Mouse (Mus musculus): Measurements from ENCODE around the gene Cd5l. TPM values are rescaled to one million over a fixed set of nuclear protein-coding genes. Genes with fewer than 3 reads are reported as not detected.
"Not testable (repeated sequence)": the region's sequence is repeated elsewhere in the genome, so short reads cannot be mapped to it uniquely, and the experiment has no call there.

Cd5l gene
- 2.4 and 6.0 TPM in 2 replicates for total RNA-seq (2021)
- long read RNA-seq, experiment 1: 0 reads
- long read RNA-seq, experiment 2, transcript Cd5l-201 (6 exons, 2,036 nt): major isoform, 6 of 7 reads
- long read RNA-seq, experiment 2, partial matches to known transcripts: 1 of 7 reads
- long read RNA-seq, experiment 2, other reads (novel, unspliced or antisense): 0 of 7 reads

DNA sequence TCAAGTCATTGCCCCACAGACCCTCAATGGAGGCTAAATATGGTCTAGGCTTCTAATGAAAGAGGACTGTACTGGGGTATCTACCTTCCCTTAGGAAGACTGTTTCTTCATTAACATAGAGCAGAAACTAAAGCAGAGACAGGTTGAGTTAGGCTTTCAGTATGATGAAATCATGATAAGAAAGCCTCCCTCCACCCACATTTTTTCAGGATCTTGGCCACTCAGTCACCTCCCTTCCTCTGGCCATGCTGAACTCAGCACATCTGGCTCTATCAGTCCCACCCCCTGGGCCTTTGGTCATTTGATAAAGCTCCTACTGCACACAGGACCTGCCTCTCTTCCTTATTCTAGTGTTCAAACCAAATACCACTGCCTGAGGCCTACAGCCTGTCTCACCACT, at the start of gene Cd5l:
Gene Cd5l (plus strand): TSS at position 301 of the 400 bp plus-strand sequence.
- DNase-seq: no peak

- no peak for DNase-seq
Measured at GRCm38 (mm10) chr3:87309922-87310321, 47.8 kb upstream of the Cd5l start.

DNA sequence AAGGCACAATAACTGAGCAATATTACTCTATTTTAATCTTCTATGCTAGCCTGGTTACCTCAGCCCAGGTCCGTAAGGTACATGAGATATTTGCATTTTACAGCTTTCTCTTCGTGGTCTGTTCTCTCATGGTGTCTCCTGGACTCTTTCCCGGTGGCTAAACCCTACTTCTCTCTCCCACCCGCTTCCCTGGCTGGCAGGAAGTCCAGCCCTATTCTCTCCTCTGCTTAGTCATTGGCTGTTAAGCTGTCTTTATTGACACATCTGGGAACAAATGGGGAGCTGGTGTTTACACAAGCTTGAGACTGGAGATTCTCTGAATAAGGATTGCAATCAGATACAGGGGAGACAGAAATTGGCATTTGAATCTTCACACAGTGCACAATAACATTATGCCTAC, 35.1 kb upstream of the Cd5l start:
- DNase-seq: no peak

GRCm38 (mm10) chr3:87323778-87324177, 33.9 kb upstream of the Cd5l start:
- peak; percentile 10 for DNase-seq

DNA sequence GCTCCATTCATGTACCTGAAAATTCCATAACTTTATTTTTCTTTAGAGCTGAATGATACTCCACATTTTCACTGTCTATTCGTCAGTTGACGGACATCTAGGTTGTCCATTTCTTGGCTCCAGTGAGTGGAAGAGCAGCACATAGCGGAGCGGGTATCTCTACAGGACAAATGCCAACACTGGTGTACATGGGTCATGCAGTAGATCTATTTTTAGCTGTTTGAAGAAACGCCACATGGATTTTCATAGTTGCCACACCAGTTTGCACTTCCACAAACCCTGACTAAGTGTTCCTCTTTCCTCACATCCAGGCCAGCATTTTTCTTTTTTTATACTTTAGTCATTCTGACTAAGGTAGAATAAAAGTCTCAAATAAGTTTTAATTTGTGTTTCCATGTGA, 19.8 kb upstream of the Cd5l start:
- DNase-seq: no peak

- not testable (repeated sequence) for DNase-seq
Measured at GRCm38 (mm10) chr3:87350992-87351391, 6.7 kb upstream of the Cd5l start.

GRCm38 (mm10) chr3:87359215-87359614, 1.5 kb downstream of the Cd5l start:
- DNase-seq: no peak

DNA sequence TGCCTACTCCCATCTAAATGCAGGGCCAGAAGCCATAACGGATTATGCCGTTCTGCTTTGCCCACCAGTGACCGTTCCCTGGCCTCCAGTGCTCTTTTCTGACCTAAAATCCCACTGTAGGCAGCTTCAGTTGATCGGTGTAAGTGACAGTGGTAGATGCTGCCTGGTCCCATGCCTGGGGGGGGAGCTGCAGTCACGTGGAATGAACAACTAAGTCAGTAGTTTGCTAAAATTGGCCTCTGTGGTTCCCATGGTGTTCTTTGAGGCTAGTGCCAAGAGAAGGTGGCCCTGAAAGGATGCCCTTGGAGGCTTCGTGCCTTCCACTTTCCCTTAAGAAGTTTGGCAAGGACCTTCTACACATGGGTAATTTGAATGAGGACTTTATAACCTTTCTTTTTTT, 2.8 kb downstream of the Cd5l start:
- no peak for DNase-seq

DNA sequence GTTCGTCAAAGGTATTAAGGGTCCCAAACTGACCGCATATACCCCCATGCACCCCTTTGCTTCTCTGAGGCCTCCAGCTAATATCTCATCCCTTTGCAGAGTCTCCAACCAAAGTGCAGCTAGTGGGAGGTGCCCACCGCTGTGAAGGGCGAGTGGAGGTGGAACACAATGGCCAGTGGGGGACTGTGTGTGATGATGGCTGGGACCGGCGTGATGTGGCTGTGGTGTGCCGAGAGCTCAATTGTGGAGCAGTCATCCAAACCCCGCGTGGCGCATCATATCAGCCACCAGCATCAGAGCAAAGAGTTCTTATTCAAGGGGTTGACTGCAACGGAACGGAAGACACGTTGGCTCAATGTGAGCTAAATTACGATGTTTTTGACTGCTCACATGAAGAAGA, 8.0 kb downstream of the Cd5l start:
- DNase-seq: no peak

GRCm38 (mm10) chr3:87367511-87367910, 9.8 kb downstream of the Cd5l start:
- DNase-seq: no peak

GRCm38 (mm10) chr3:87369181-87369580, 11.5 kb downstream of the Cd5l start:
- DNase-seq: no peak

DNA sequence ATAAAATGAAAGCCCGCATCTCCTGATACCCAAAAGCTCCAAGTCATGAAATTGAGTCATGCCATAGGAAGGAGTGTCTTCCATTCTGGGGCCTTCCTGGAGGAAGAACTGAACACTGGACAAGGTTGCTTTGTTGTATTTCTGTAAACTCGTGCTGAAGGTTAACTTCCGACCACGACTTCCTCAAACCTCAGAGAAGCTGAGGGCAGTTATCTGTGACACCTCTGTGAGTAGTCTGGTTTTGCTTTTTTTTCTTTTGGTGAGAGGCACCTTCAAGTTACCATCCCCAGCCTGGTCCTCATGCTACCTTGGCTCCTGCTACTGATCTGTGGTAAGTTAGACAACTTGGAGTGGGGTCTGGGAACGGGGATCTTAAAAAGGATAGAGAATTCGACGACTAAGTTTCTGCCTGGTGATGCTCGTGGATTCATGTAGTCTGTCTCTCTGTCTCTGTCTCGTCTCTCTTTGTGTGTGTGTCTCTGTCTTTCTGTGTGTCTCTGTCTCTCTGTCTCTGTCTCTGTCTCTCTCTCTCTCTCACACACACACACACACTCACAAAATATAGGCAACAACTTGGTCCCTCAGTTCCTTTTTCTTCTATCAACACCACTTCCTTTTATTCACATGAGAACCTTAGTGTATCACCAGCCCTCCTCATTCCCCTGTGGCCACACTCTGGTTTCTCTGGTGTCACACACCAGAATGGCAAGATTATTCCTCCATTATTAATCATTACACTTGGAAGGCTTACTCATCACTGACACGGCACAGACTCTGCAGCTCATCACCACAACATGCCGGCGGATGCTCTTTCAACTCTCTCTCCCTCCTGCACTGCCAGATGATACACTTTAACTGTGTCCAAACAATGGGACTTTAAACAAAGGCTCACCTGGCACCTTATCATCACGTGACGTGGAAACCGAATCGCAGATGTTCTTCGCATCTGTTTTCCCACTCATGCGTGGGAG, 18.8 kb downstream of the Cd5l start, which contains the start of gene Fcrl1:
Gene Fcrl1 (plus strand): TSS at position 193 of the 971 bp plus-strand sequence.
- no peak for DNase-seq

GRCm38 (mm10) chr3:87377228-87377627, 19.5 kb downstream of the Cd5l start:
- DNase-seq: no peak

DNA sequence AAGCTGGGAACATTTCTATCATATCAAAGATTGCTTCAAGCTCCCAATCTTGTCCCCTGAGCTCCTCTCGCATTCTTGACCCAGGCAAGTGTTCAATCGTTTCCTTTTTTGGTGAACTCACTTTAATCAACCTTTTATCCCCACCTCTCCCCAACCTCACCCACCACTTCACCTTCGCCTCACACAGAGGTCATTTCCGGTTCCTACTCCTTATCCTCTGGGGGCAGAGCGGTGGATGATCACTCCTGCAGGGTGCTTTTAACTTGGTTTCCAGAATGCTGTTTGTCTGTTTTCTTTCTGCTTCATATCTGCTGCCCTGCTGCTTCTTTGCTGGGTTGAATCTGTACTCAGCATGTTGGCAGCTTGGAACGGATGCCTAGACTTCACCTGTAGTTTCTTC, 20.0 kb downstream of the Cd5l start:
- no peak for DNase-seq

DNA sequence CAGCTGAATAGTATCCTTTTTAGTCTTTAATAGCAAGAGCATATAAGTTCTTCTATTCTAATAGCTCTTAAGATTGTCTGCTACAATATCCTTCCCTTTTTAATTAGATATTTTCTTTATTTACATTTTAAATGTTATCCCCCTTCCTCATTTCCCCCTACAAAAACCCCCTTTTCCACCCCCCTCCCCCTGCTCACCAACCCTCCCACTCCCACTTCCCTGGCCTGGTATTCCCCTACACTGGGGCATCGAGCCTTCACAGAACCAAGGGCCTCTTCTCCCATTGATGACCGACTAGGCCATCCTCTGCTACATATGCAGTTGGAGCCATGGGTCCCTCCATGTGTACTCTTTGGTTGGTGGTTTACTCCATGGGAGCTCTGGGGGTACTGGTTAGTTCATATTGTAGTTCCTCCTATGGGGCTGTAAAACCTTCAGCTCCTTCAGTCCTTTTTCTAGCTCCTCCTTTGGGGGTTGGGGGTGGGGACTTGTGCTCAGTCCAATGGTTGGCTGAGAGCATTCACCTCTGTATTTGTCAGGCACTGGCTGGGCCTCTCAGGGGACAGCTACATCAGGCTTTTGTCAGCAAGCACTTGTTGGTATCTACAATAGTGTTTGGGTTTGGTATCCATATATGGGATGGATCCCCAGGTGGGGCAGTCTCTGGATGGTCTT, 22.1 kb downstream of the Cd5l start:
- peak; percentile 29 for DNase-seq

GRCm38 (mm10) chr3:87381806-87382712, 24.4 kb downstream of the Cd5l start:
- DNase-seq: no peak

GRCm38 (mm10) chr3:87383308-87383707, 25.6 kb downstream of the Cd5l start:
- no peak for DNase-seq

DNA sequence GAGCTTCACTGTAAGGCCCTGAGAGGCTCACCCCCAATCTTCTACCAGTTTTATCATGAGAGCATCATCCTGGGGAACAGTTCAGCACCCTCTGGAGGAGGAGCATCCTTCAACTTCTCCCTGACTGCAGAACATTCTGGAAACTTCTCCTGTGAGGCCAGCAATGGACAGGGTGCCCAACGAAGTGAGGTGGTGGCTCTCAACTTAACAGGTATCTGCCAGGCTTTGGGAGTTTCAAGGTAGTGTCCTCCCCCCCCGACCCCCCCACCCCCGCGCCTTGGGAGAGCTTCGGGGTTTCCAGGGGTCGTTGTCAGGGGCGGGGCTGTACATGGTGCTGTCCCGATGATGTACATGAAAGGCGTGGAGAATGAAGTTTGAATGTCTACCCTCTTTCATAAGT, 27.4 kb downstream of the Cd5l start:
- DNase-seq: no peak

GRCm38 (mm10) chr3:87390935-87391334, 33.3 kb downstream of the Cd5l start:
- no peak for DNase-seq

DNA sequence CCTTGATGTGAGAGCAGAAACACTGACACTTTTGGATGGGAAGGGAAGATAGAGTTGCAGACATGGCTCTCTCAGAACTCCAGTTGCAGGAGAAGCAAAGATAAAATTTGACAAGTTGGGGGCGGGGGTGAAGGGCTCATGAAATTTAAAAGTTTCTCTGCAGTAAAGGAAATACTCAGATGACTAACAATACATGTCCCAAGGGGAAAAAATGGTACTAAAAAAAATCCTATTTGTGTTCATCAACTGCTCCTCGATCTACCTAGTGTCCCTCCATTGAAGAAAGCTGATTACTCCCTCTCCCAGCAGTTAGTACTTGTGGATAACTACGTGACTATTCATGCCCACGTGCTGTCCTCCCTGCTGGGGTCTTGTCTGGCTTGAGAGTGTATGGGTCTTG, 41.1 kb downstream of the Cd5l start:
- DNase-seq: no peak

DNA sequence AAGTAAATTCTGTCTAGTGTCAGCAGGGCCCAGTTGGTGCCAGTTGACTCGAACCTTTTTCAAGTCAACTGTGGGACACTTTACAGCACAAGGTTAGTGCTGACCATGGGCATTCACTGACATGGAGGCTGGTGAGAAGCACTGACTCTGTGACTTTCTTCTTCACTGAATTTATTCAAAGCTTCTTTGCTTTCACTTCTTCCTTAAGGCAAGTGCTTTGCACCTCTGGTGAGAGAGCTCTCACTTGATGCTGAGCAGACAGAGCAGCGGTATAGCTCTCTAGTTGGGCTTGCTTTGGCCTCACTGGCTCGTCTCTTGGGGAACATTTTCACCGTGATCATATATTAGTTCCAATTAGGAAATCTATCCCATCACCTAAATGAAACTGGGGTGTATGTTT, 42.2 kb downstream of the Cd5l start:
- no peak for DNase-seq

DNA sequence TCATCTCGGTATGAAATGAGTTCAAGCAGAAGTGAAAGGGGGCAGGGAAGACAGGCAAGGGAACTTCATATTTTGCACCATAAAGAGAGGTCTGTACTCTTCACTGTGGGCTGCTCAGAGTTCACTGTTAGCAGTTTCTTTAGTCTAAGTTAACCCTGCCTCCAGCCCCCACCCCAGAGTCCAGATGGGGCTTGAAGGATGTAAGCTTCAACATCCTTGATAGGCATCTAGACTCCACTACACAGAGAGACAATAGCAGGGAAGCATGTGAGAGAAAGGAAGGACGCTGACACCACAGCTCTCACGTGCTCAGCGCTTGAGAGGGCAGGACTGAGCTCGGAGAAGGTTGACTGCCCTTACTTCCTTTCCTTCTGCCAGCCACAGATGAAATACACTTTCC, 43.6 kb downstream of the Cd5l start:
- DNase-seq: no peak
